Mouse (Mus musculus) lung, embryonic 14.5 days (tissue): ENCODE results near the gene Gm44503. TPM values are rescaled to one million over a fixed set of nuclear protein-coding genes. Genes with fewer than 3 reads are reported as not detected.
A peak's percentile ranks its signal among the peaks of the same experiment; 100 is the strongest.

Experiments
- ATAC-seq: fragments of 200-750 bp; cut with Nextera tagmentation; 2 replicates; pipeline ENCODE4 v1.8.0; 2017; ENCODE audit warnings: mild to moderate bottlenecking, moderate TSS enrichment, moderate library complexity; ENCODE audit not compliant: insufficient read depth
- DNase-seq: peaks from one replicate; pipeline ENCODE4 v3.0.0-alpha.2; 2015
- H3K27ac ChIP-seq: fragments of 300-500 bp; sonication (generic); 2 replicates; pipeline ENCODE4 v1.5.1; 2014; ENCODE audit warnings: low read depth, mild to moderate bottlenecking, moderate library complexity
- H3K27me3 ChIP-seq: fragments of 300-500 bp; sonication (generic); 2 replicates; pipeline ENCODE4 v1.6.1; 2014; ENCODE audit warnings: low read length, control low read depth; ENCODE audit not compliant: insufficient read depth
- H3K36me3 ChIP-seq: fragments of 300-500 bp; sonication (generic); 2 replicates; pipeline ENCODE4 v1.6.1; 2014; ENCODE audit warnings: control low read depth; ENCODE audit not compliant: insufficient read depth
- H3K4me1 ChIP-seq: fragments of 300-500 bp; sonication (generic); 2 replicates; pipeline ENCODE4 v1.6.1; 2014; ENCODE audit warnings: antibody characterized with exemption, control low read depth; ENCODE audit not compliant: insufficient read depth
- H3K4me2 ChIP-seq: fragments of 300-500 bp; sonication (generic); 2 replicates; pipeline ENCODE4 v1.6.1; 2014; ENCODE audit warnings: mild to moderate bottlenecking
- H3K4me3 ChIP-seq: fragments of 300-500 bp; sonication (generic); 2 replicates; pipeline ENCODE4 v1.5.1; 2014; ENCODE audit warnings: low read depth, low read length
- H3K9ac ChIP-seq: fragments of 300-500 bp; sonication (generic); 2 replicates; pipeline ENCODE4 v1.6.1; 2014
- H3K9me3 ChIP-seq: fragments of 300-500 bp; sonication (generic); 2 replicates; pipeline ENCODE4 v1.6.1; 2016; ENCODE audit warnings: low read depth, low read length, control low read depth
- CTCF ChIP-seq: IDR thresholded peaks from 2 replicates; pipeline ENCODE4 v1.5.1; 2016; ENCODE audit warnings: antibody characterized with exemption, low read depth
- WGBS: fragments of 180-500 bp; shearing (Covaris S2); extraction: QIAGEN DNeasy Blood & Tissue Kit; methylation state at CpG from one replicate; pipeline ENCODE4 v1.1.7; 2014; 5-methylcytosine and 5-hydroxymethylcytosine counted together
- polyA plus RNA-seq: library from polyadenylated mRNA; unstranded; fragments of >200 nt; fragmentation: Nextera tagmentation; extraction: Ambion mirVana; gene quantifications from 2 replicates; pipeline ENCODE4 v1.2.1, GENCODE M21; 2014

Gene Gm44503
- polyA plus RNA-seq, 1 experiment from 2014 or later: not detected

GRCm38 (mm10) chr9:72949572-72949971 lies 9.1 kb upstream of the Gm44503 start:
- 61% methylated on average over 7 of the region's 7 CpGs for WGBS
- no peak for ATAC-seq
- Histone ChIP-seq H3K4me1 (no peaks in the 10 kb centered on the region), H3K9me3 (no peaks in the 10 kb centered on the region), H3K36me3 (peaks cover 11% of the 10 kb centered on the region), H3K4me2 (no peak overlapping the region), H3K27ac (no peak overlapping the region), H3K4me3 (no peak overlapping the region), H3K9ac (no peak overlapping the region), H3K27me3 (no peaks in the 10 kb centered on the region)
- TF ChIP-seq CTCF: no peak
- DNase-seq: no peak

DNA sequence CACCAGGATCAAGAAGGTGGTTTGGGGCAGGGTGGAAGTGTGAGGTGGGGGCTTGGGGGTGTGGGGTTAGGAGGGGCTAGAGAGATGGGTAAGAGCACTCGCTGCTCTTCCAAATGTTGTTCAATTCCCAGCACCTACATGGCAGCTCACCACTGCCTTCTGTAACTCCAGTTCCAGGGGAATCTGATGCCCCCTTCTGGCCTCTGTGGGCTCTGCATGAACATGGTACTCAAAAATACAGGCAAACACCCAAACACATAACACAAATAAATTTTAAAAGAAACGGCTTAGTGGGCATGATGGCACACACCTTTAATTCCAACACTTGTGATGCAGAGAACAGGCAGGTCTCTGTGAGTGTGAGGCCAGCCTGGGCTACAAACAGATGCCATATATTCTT lies 3.9 kb upstream of the Gm44503 start:
- no peaks in the 10 kb centered on the region for H3K27me3 ChIP-seq
- WGBS: 39% methylated on average over 2 of the region's 2 CpGs
- no peaks in the 10 kb centered on the region for H3K9me3 ChIP-seq
- no peak for ATAC-seq
- no peak overlapping the region for H3K9ac ChIP-seq
- H3K27ac ChIP-seq: no peak overlapping the region
- peak; percentile 48 for TF ChIP-seq CTCF
- peak; percentile 68 for DNase-seq
- no peak overlapping the region for H3K4me2 ChIP-seq
- no peak overlapping the region for H3K4me3 ChIP-seq
- no peaks in the 10 kb centered on the region for H3K36me3 ChIP-seq
- peaks cover 4% of the 10 kb centered on the region; the same call in 1 of the 2 replicates for H3K4me1 ChIP-seq

GRCm38 (mm10) chr9:72955546-72955945 lies 3.1 kb upstream of the Gm44503 start:
- Histone ChIP-seq H3K4me2 (no peak overlapping the region), H3K9ac (no peak overlapping the region), H3K36me3 (no peaks in the 10 kb centered on the region), H3K9me3 (no peaks in the 10 kb centered on the region), H3K27me3 (no peaks in the 10 kb centered on the region), H3K27ac (no peak overlapping the region), H3K4me1 (peaks cover 4% of the 10 kb centered on the region; the same call in 1 of the 2 replicates), H3K4me3 (no peak overlapping the region)
- peak; percentile 79 for TF ChIP-seq CTCF
- ATAC-seq (no peak), DNase-seq (peak; percentile 78)
- WGBS: 27% methylated on average over 1 of the region's 1 CpGs

- Histone ChIP-seq H3K36me3 (no peaks in the 10 kb centered on the region), H3K4me3 (no peak overlapping the region), H3K4me2 (no peak overlapping the region), H3K27me3 (no peaks in the 10 kb centered on the region), H3K9me3 (no peaks in the 10 kb centered on the region), H3K27ac (no peak overlapping the region), H3K4me1 (peaks cover 4% of the 10 kb centered on the region; the same call in 1 of the 2 replicates), H3K9ac (no peak overlapping the region)
- no peak for DNase-seq
- 62% methylated on average over 8 of the region's 8 CpGs for WGBS
- TF ChIP-seq CTCF: no peak
- no peak for ATAC-seq
Measured at GRCm38 (mm10) chr9:72961346-72961745, 2.7 kb downstream of the Gm44503 start.

- Histone ChIP-seq H3K4me3 (no peak overlapping the region), H3K4me1 (peaks cover 4% of the 10 kb centered on the region; the same call in 1 of the 2 replicates), H3K9me3 (no peaks in the 10 kb centered on the region), H3K27me3 (no peaks in the 10 kb centered on the region), H3K9ac (no peak overlapping the region), H3K27ac (no peak overlapping the region), H3K36me3 (no peaks in the 10 kb centered on the region), H3K4me2 (no peak overlapping the region)
- no peak for TF ChIP-seq CTCF
- ATAC-seq: no peak
- DNase-seq: no peak
- 71% methylated on average over 15 of the region's 15 CpGs for WGBS
Measured at GRCm38 (mm10) chr9:72961959-72962358, 3.3 kb downstream of the Gm44503 start.

DNA sequence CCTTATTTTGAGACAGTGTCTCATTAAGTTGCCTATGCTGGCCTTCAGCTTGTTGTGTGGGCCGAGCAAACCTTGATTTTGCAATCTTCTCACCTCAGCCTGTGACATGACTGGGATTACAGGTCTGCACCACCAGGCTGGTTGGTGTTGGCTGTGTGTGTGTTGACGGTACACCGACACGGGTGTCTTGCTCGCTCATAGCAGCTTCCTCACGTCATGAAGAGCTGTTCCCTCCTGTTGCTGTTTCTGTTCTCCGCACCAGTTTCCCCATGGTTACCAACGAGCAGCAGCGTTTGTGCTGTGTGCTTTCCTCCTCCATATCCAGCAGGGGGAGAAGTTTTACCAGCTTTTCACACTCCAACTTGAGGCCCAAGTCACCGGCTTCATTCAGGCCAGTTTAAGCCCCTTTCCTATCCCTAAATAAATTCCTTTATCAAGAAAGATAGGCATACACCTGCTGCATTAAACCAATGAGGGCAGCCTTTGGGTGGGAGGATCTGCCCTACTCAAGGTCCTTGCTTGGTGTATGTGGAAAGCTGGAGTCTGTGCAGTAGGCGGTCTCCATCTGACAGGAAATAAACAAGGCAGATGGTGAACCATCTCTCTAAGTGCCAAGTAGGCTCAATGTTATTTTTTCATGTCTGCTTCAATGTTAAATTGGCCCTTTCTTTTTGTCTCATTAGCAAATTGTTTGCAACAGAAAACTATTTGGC lies 9.9 kb downstream of the Gm44503 start:
- no peaks in the 10 kb centered on the region for H3K4me1 ChIP-seq
- H3K36me3 ChIP-seq: no peaks in the 10 kb centered on the region
- peak; percentile 70 for DNase-seq
- H3K9ac ChIP-seq: no peak overlapping the region
- 31% methylated on average over 11 of the region's 11 CpGs for WGBS
- H3K4me3 ChIP-seq: no peak overlapping the region
- no peak for ATAC-seq
- H3K27me3 ChIP-seq: no peaks in the 10 kb centered on the region
- no peak overlapping the region for H3K4me2 ChIP-seq
- H3K9me3 ChIP-seq: no peaks in the 10 kb centered on the region
- peak; percentile 69 for TF ChIP-seq CTCF
- H3K27ac ChIP-seq: no peak overlapping the region

- DNase-seq (no peak), ATAC-seq (0 out of 2 replicates have a peak, but pooled peaks have one; percentile 21)
- Histone ChIP-seq H3K36me3 (no peaks in the 10 kb centered on the region), H3K4me3 (no peak overlapping the region), H3K27me3 (no peaks in the 10 kb centered on the region), H3K9ac (no peak overlapping the region), H3K27ac (no peak overlapping the region), H3K4me1 (no peaks in the 10 kb centered on the region), H3K9me3 (no peaks in the 10 kb centered on the region), H3K4me2 (no peak overlapping the region)
- no peak for TF ChIP-seq CTCF
- 64% methylated on average over 7 of the region's 7 CpGs for WGBS
Measured at GRCm38 (mm10) chr9:72969874-72970273, 11.2 kb downstream of the Gm44503 start.
